Mouse (Mus musculus): Measurements from ENCODE around the gene Ndufa12. TPM values are rescaled to one million over a fixed set of nuclear protein-coding genes. Genes with fewer than 3 reads are reported as not detected.

Gene Ndufa12
- polyA plus RNA-seq, 1 experiment from 2014 or later = 211 TPM

DNA sequence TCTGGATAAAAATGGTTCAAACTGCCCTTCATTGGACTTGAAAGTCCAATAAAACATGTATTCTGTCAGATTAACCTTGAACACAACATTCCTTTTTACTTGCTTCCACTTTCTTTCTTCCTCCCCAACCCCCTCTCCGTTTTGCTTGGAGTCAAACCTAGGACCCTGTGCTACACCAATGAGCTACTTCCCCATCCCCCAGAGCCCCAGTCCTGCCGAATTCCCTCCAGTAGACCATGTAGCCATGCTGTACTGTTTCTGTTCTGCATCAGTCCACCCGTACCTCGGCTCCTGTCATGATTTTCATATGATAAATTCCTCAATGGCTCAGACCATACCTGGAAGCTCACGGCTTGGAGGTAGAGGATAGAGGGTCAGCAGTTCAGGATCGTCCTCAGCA lies 32.5 kb downstream of the Ndufa12 start:
- H3K4me1 ChIP-seq (replicated peaks) = no peaks in the 10 kb centered on the region
- H3K36me3 ChIP-seq = no peaks in the 10 kb centered on the region
- no peak overlapping the region for H3K27ac ChIP-seq
- 68% methylated on average over 6 of the region's 6 CpGs for WGBS (ENCODE audit: insufficient replicate concordance)
- H3K9ac ChIP-seq = no peak overlapping the region
- no peak overlapping the region for H3K4me3 ChIP-seq (replicated peaks)
- ATAC-seq (ENCODE audit: low read depth) = no peak
- no peak for DNase-seq
- no peaks in the 10 kb centered on the region for H3K9me3 ChIP-seq (replicated peaks)
- no peaks in the 10 kb centered on the region; the same call in 1 of the 2 replicates for H3K27me3 ChIP-seq
- no peak overlapping the region for H3K4me2 ChIP-seq

DNA sequence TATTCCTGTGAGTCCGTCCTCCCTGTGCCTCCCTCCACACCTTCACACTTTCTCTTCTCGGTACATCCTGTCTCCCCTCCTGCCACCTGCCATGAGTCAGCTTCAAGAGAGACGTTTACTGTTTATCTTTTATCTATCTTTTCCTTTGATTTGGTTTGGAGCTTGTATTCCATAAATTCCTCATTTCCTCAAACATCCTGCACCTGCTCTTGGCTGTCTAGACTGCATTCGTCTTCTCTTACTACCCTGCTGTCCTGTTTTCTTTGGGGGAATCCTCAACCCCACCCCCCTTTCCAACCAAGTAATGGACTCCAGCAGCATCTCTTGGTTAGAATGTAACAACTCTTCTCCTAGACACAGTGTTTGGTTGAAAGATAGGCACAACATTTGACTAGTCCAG lies 36.7 kb downstream of the Ndufa12 start:
- Histone ChIP-seq H3K4me3 (replicated peaks) (no peak overlapping the region), H3K9me3 (replicated peaks) (no peaks in the 10 kb centered on the region), H3K27me3 (no peaks in the 10 kb centered on the region; the same call in 1 of the 2 replicates), H3K9ac (no peak overlapping the region), H3K4me1 (replicated peaks) (no peaks in the 10 kb centered on the region), H3K4me2 (no peak overlapping the region), H3K27ac (no peak overlapping the region), H3K36me3 (no peaks in the 10 kb centered on the region)
- DNase-seq (no peak), ATAC-seq (ENCODE audit: low read depth) (no peak)
- 41% methylated on average over 4 of the region's 4 CpGs for WGBS (ENCODE audit: insufficient replicate concordance)

DNA sequence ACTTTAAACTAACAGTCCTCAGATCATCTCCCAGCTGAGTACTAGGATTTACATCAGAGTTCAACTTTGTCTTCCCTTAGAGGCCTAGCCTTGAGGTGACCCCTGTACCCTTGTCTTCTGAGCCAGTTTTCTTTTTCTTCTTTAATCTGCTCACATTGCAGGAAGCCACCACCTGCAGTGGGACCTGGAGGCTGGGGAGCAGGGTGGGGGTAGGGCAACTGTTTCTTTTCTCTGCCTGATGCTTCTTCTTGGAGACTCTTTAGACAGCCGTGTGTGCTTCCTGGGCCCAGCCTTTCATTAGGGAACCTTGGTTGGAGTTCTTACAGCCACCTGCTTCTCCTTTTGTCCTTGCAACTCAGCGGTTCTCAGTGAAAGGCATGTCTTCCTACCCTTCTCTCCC lies 42.8 kb downstream of the Ndufa12 start:
- DNase-seq (no peak), ATAC-seq (ENCODE audit: low read depth) (no peak)
- Histone ChIP-seq H3K4me3 (replicated peaks) (no peak overlapping the region), H3K27me3 (no peaks in the 10 kb centered on the region), H3K36me3 (no peaks in the 10 kb centered on the region), H3K4me1 (replicated peaks) (no peaks in the 10 kb centered on the region), H3K9ac (no peak overlapping the region), H3K4me2 (no peak overlapping the region), H3K9me3 (replicated peaks) (no peaks in the 10 kb centered on the region), H3K27ac (no peak overlapping the region)
- WGBS (ENCODE audit: insufficient replicate concordance) = 65% methylated on average over 2 of the region's 2 CpGs

DNA sequence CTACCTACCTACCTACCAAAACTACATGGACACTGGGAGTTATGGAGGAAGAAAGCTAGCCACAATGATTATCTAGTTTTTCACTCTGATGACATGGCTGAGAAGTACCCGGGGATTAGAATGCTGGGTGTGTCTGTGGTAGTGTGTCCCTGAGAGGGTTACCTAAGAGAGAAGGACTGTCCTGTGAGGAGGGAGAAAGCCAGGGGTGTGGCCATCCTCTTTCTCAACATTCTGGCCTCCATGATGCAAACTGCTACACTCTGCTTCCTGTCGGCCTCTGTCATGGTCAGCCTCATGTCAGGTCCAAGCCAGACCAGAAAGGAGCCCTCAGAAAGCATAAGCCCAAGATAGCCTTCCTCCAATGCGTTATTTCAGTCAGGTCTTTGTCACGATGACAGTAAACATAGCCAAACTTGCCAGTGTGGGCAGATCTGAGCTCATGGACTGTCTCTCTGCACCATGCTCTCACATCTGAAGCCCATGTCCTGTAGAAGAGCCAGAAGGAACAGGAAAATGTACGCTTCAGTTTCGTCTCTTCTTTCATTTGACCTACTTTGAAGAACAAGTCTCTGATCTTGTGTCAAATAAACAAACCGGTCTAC lies 49.3 kb downstream of the Ndufa12 start:
- DNase-seq (no peak), ATAC-seq (ENCODE audit: low read depth) (no peak)
- Histone ChIP-seq H3K27ac (no peak overlapping the region), H3K27me3 (no peaks in the 10 kb centered on the region), H3K36me3 (no peaks in the 10 kb centered on the region), H3K9ac (no peak overlapping the region), H3K4me2 (no peak overlapping the region), H3K9me3 (replicated peaks) (peaks cover 3% of the 10 kb centered on the region; the same call in 1 of the 2 replicates), H3K4me3 (replicated peaks) (no peak overlapping the region), H3K4me1 (replicated peaks) (peaks cover 38% of the 10 kb centered on the region)
- WGBS (ENCODE audit: insufficient replicate concordance) = 75% methylated on average over 7 of the region's 7 CpGs

DNA sequence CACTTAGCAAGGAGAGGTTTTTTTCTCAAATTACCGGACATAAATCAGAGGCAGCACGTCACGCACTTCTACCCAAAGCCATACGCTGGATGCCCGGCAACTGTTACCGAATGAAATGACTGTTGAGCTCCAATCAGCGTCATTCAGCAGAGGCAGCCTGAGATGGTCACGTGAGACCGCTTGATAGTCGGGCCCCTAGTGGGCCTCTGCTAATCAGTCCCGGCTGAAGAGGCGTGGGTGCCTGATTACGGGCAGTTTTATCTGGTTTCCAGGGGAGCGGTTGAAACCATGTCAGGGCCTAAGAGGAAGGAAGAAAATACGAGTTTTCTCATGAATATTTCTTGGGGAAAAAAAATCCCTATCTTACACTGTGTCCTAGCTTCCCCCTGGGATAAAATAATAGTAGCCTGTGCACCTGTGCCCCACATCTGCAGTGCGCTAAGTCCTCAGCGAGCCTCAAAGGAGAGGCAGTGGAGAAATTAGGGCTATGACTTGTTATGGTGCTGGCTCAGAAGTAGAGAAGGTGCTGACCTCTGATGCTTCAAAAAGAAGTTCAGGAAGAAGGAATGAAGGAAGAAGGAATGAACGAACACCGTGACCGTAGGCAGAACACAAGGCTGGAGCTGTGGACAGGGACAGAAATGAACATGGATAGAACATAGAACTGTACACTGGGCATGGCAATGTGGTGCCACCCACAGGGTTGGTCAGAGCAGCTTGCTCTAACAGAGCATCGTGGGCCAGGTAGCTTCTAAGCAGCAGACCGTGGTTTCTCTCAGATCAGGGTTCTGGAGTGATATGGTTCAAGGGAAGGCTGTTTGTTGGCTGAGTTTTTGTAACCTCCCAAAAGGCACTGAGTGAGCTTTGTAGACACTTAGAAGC lies 51.3 kb downstream of the Ndufa12 start:
- peak; percentile 98 for ATAC-seq (ENCODE audit: low read depth)
- H3K27me3 ChIP-seq = no peaks in the 10 kb centered on the region
- WGBS (ENCODE audit: insufficient replicate concordance) = 21% methylated on average over 22 of the region's 22 CpGs

DNA sequence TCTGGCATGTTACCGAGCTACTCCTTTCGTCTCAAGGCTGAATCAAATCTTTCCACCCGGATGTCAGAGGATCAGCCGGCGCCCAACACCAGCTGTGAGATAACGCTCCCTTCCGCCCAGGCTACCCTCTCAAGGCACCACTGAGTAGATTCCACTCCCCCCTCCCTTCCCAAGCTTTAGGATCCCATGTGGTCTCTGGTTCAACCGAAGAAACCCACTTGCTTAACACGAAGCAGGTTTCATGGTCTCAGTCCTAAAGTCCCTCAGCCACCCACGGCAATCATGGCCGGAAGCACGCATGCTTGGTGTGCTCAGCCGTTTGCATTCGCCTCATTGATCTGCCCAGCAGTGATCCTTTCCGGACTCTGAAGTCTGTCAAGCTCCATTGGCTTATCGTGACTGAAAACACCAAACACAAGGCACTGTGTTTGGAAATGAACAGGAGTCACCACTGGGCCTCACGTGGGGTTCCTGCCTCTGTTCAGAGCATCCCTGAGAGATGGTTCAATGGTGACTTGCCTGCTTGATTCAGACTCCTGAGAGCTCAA lies 54.8 kb downstream of the Ndufa12 start:
- no peak for ATAC-seq (ENCODE audit: low read depth)
- H3K36me3 ChIP-seq = no peaks in the 10 kb centered on the region
- H3K4me2 ChIP-seq = no peak overlapping the region
- H3K27ac ChIP-seq = no peak overlapping the region
- no peak overlapping the region for H3K4me3 ChIP-seq (replicated peaks)
- H3K4me1 ChIP-seq (replicated peaks) = peaks cover 42% of the 10 kb centered on the region
- DNase-seq = no peak
- 70% methylated on average over 17 of the region's 17 CpGs for WGBS (ENCODE audit: insufficient replicate concordance)
- H3K9me3 ChIP-seq (replicated peaks) = no peaks in the 10 kb centered on the region
- H3K9ac ChIP-seq = no peak overlapping the region
- 0 out of 2 replicates have a peak, but pooled peaks cover 2% of the 10 kb centered on the region for H3K27me3 ChIP-seq

More for the DNA sequence above, 51.3 kb downstream of the Ndufa12 start:
- no peak overlapping the region for H3K4me3 ChIP-seq (replicated peaks)
- H3K9ac ChIP-seq = peak overlapping the region; percentile 43; the same call in 1 of the 2 replicates
- H3K27ac ChIP-seq = peak overlapping the region; percentile 82
- H3K36me3 ChIP-seq = no peaks in the 10 kb centered on the region
- peaks cover 3% of the 10 kb centered on the region; the same call in 1 of the 2 replicates for H3K9me3 ChIP-seq (replicated peaks)
- peak overlapping the region; percentile 63 for H3K4me2 ChIP-seq
- H3K4me1 ChIP-seq (replicated peaks) = peaks cover 42% of the 10 kb centered on the region
- DNase-seq = peak; percentile 73

DNA sequence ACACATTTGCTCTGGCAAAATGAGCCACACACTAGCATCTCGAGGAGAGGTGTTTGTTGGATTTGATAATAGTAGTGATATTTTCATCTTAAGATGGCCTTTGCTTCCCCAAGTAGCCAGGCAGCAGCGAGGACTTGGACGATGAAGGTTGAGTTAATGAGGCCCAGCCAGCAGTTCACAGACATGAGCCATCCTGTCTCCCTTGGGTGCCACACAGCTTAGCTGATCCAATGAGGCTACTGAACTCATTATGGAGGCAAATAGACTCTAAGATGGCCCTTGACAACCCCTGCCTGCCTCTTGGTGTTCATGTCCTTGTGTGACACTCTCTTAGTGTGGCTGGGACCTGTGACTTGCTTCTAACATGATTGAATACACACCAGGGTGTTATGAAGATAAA lies 56.2 kb downstream of the Ndufa12 start:
- no peaks in the 10 kb centered on the region for H3K36me3 ChIP-seq
- 61% methylated on average over 3 of the region's 3 CpGs for WGBS (ENCODE audit: insufficient replicate concordance)
- DNase-seq (no peak), ATAC-seq (ENCODE audit: low read depth) (no peak)
- H3K9me3 ChIP-seq (replicated peaks) = no peaks in the 10 kb centered on the region
- peaks cover 30% of the 10 kb centered on the region for H3K4me1 ChIP-seq (replicated peaks)
- no peak overlapping the region for H3K9ac ChIP-seq
- H3K27me3 ChIP-seq = 0 out of 2 replicates have a peak, but pooled peaks cover 2% of the 10 kb centered on the region
- no peak overlapping the region for H3K27ac ChIP-seq
- H3K4me3 ChIP-seq (replicated peaks) = no peak overlapping the region
- no peak overlapping the region for H3K4me2 ChIP-seq

DNA sequence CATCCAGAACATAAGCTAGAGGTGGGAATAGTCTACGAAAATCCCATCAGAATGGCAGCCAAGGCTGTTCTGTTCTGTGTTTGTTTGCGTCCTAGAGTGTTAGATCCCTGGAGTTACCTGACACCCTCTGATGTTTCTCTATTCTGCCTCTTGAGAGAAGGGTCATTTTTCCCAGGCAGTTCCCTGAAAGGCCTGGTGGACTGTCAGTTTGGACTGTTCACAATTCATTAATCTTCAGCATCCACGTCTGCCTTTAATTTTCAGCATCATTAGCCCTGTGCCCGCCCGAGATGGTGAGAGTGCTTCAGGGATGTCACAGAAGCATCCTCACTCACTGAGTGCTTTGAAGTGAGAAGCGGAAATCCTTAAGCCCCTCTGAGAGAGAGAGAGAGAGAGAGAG lies 57.2 kb downstream of the Ndufa12 start:
- Histone ChIP-seq H3K36me3 (no peaks in the 10 kb centered on the region), H3K4me1 (replicated peaks) (peaks cover 25% of the 10 kb centered on the region), H3K4me2 (no peak overlapping the region), H3K27me3 (0 out of 2 replicates have a peak, but pooled peaks cover 2% of the 10 kb centered on the region), H3K9ac (no peak overlapping the region), H3K4me3 (replicated peaks) (no peak overlapping the region), H3K27ac (no peak overlapping the region), H3K9me3 (replicated peaks) (no peaks in the 10 kb centered on the region)
- 67% methylated on average over 6 of the region's 6 CpGs for WGBS (ENCODE audit: insufficient replicate concordance)
- no peak for DNase-seq
- ATAC-seq (ENCODE audit: low read depth) = no peak

DNA sequence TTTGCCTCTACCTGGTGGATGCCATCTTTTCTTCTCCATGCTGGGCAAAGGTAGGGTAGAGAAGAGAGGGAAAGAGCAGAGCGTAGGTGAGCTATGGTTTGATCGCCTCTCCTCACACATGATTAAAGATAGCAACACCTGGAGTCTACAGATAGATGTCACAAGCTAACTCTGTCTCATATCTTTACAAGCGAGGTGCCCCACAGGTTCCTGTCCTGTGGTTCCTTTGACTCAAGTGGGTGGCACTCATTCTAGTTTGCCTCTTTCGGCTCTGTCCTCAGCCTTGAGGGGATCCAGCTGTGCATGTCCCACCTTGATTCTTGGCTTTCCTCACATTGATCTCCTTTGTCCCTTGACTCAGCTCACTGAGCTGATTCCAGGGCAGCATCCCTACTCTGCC lies 58.0 kb downstream of the Ndufa12 start:
- H3K9me3 ChIP-seq (replicated peaks) = no peaks in the 10 kb centered on the region
- no peak for ATAC-seq (ENCODE audit: low read depth)
- 39% methylated on average over 4 of the region's 4 CpGs for WGBS (ENCODE audit: insufficient replicate concordance)
- H3K27ac ChIP-seq = no peak overlapping the region
- H3K9ac ChIP-seq = no peak overlapping the region
- H3K4me2 ChIP-seq = no peak overlapping the region
- no peak for DNase-seq
- no peaks in the 10 kb centered on the region for H3K36me3 ChIP-seq
- no peak overlapping the region for H3K4me3 ChIP-seq (replicated peaks)
- H3K4me1 ChIP-seq (replicated peaks) = peaks cover 20% of the 10 kb centered on the region
- H3K27me3 ChIP-seq = 0 out of 2 replicates have a peak, but pooled peaks cover 2% of the 10 kb centered on the region

DNA sequence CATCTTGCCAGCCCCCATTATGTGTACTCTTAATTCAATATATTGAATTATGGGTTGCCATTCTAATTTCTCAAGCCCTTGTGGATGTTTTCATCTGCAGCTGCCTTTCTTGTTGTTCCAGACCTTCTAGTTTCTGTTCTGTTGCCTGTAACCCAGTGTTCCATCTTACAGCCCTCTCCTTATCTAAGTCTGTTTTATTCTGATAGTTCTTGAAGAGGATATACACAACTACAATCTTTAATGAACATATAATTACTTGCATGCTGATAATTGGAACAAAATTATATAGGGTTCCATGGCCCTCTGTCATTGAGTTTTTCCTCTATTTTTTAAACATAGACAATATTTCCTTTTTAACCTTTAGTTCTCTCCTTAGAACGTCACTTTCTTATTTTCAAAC lies 62.0 kb downstream of the Ndufa12 start:
- DNase-seq (no peak), ATAC-seq (ENCODE audit: low read depth) (peak; percentile 58; the same call in 1 of the 2 replicates)
- H3K36me3 ChIP-seq = no peaks in the 10 kb centered on the region
- H3K9ac ChIP-seq = no peak overlapping the region
- 0 out of 2 replicates have a peak, but pooled peaks cover 2% of the 10 kb centered on the region for H3K27me3 ChIP-seq
- H3K4me3 ChIP-seq (replicated peaks) = no peak overlapping the region
- peaks cover 13% of the 10 kb centered on the region for H3K4me1 ChIP-seq (replicated peaks)
- no peaks in the 10 kb centered on the region for H3K9me3 ChIP-seq (replicated peaks)
- 56% methylated on average over 1 of the region's 1 CpGs for WGBS (ENCODE audit: insufficient replicate concordance)
- no peak overlapping the region for H3K27ac ChIP-seq
- H3K4me2 ChIP-seq = no peak overlapping the region

DNA sequence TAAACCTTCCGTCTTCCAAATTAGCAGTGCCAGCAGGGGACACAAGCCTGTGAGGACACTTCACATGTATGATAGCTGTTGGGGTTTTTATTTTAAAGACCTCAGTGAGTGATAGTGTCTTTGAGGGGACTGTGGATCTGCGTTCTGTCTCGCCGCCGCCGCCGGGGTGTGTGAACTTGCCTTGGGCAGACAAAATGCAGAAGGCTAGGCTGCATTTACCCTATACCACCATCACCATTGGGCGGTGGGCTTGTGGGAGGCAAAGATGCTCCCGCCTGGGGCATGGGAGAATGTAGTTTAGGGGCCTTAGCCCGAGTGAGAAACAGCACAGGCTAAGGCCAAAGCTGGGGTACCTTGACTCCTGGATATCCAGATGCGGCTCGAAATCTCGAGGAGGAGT lies 64.1 kb downstream of the Ndufa12 start:
- no peaks in the 10 kb centered on the region for H3K36me3 ChIP-seq
- DNase-seq = no peak
- H3K4me2 ChIP-seq = no peak overlapping the region
- H3K4me3 ChIP-seq (replicated peaks) = no peak overlapping the region
- H3K27ac ChIP-seq = no peak overlapping the region
- WGBS (ENCODE audit: insufficient replicate concordance) = 79% methylated on average over 13 of the region's 13 CpGs
- H3K9ac ChIP-seq = no peak overlapping the region
- no peak for ATAC-seq (ENCODE audit: low read depth)
- no peaks in the 10 kb centered on the region for H3K27me3 ChIP-seq
- H3K4me1 ChIP-seq (replicated peaks) = peaks cover 6% of the 10 kb centered on the region
- H3K9me3 ChIP-seq (replicated peaks) = no peaks in the 10 kb centered on the region

Measured in liver, embryonic 13.5 days (tissue).